Mouse (Mus musculus) CD8-positive naive resting alpha-beta T cell, adult 2 months (primary cell): ENCODE data around the gene Foxp1.

Experiments
- DNase-seq, 2 experiments: peaks; one replicate each; pipeline ENCODE4 v3.0.0; 2022; ENCODE audit warnings: low read depth in 2 of 2, low spot score in 2 of 2

The Foxp1 gene

GRCm38 (mm10) chr6:98936377-98936776 lies 586.1 kb downstream of the Foxp1 start:
- DNase-seq = no peak

- DNase-seq = no peak
These were observed 587.4 kb downstream of the Foxp1 start for GRCm38 (mm10) chr6:98935169-98935568.

GRCm38 (mm10) chr6:98934381-98934780 lies 588.1 kb downstream of the Foxp1 start:
- no peak for DNase-seq

- no peak for DNase-seq
These were observed 589.3 kb downstream of the Foxp1 start for GRCm38 (mm10) chr6:98933135-98933724.

GRCm38 (mm10) chr6:98931881-98932540 lies 590.5 kb downstream of the Foxp1 start:
- no peak for DNase-seq

- no peak for DNase-seq
These were observed 591.7 kb downstream of the Foxp1 start for GRCm38 (mm10) chr6:98930652-98931300.

GRCm38 (mm10) chr6:98928365-98928764 lies 594.2 kb downstream of the Foxp1 start:
- DNase-seq = no peak

GRCm38 (mm10) chr6:98901259-98901658 lies 621.3 kb downstream of the Foxp1 start:
- no peak for DNase-seq

- no peak for DNase-seq
These were observed 644.3 kb downstream of the Foxp1 start for GRCm38 (mm10) chr6:98878208-98878607.

GRCm38 (mm10) chr6:98876401-98876800 lies 646.1 kb downstream of the Foxp1 start:
- DNase-seq = no peak
